Mouse (Mus musculus) midbrain, embryonic 16.5 days (tissue): ENCODE measurements at regions not wholly inside any gene's neighbourhood (a gene's known extent, or its start where the extent isn't known, plus 50 kb on each side); places are given as distances from the start of the nearest gene placed in this dataset.

ENCODE experiments used
- ATAC-seq: fragments of 200-750 bp; cut with Nextera tagmentation; 2 replicates; pipeline ENCODE4 v1.8.0; 2017; ENCODE audit warnings: moderate TSS enrichment
- H3K27ac ChIP-seq: fragments of 300-500 bp; sonication (generic); 2 replicates; pipeline ENCODE4 v1.5.1; 2014; ENCODE audit warnings: mild to moderate bottlenecking, low read length, mixed read lengths
- H3K27me3 ChIP-seq: fragments of 300-500 bp; sonication (generic); 2 replicates; pipeline ENCODE4 v1.6.1; 2014; ENCODE audit warnings: low read depth, low read length, mixed read lengths; ENCODE audit not compliant: control insufficient read depth, insufficient read depth
- H3K36me3 ChIP-seq: fragments of 300-500 bp; sonication (generic); 2 replicates; pipeline ENCODE4 v1.6.1; 2014; ENCODE audit warnings: mild to moderate bottlenecking, low read length, moderate library complexity, mixed read lengths; ENCODE audit not compliant: control insufficient read depth, insufficient read depth
- H3K4me1 ChIP-seq: fragments of 300-500 bp; sonication (generic); 2 replicates; pipeline ENCODE4 v1.6.1; 2014; ENCODE audit warnings: mild to moderate bottlenecking, low read length, mixed read lengths; ENCODE audit not compliant: control insufficient read depth, insufficient read depth
- H3K4me2 ChIP-seq: fragments of 300-500 bp; sonication (generic); 2 replicates; pipeline ENCODE4 v1.6.1; 2014; ENCODE audit warnings: mild to moderate bottlenecking, low read length, mixed read lengths
- H3K4me3 ChIP-seq: fragments of 300-500 bp; sonication (generic); 2 replicates; pipeline ENCODE4 v1.5.1; 2014; ENCODE audit warnings: low read depth, mild to moderate bottlenecking, low read length, moderate library complexity, mixed read lengths
- H3K9ac ChIP-seq: fragments of 300-500 bp; sonication (generic); 2 replicates; pipeline ENCODE4 v1.6.1; 2014; ENCODE audit warnings: low read depth, low read length, mixed read lengths
- H3K9me3 ChIP-seq: fragments of 300-500 bp; sonication (generic); replicated peaks from 2 replicates; pipeline ENCODE4 v1.6.1; 2014; ENCODE audit warnings: mild to moderate bottlenecking, low read length, mixed read lengths; ENCODE audit not compliant: control insufficient read depth, poor library complexity, severe bottlenecking
- WGBS: fragments of 180-500 bp; shearing (Covaris S2); extraction: QIAGEN DNeasy Blood & Tissue Kit; methylation state at CpG from one replicate; pipeline ENCODE4 v1.1.7; 2014; 5-methylcytosine and 5-hydroxymethylcytosine counted together

- H3K9ac ChIP-seq: no peak overlapping the region
- ATAC-seq: no peak
- 77% methylated on average over 3 of the region's 3 CpGs for whole genome bisulfite sequencing
- H3K4me1 ChIP-seq: no peaks in the 10 kb centered on the region
- H3K27me3 ChIP-seq: no peaks in the 10 kb centered on the region
- H3K27ac ChIP-seq: no peak overlapping the region
- no peak overlapping the region for H3K4me2 ChIP-seq
- H3K9me3 ChIP-seq: no peaks in the 10 kb centered on the region
- no peaks in the 10 kb centered on the region for H3K36me3 ChIP-seq
- no peak overlapping the region for H3K4me3 ChIP-seq
Measured at GRCm38 (mm10) chr7:67895166-67895565, 57.5 kb upstream of the Igf1r start.

GRCm38 (mm10) chr7:67892917-67893316 lies 59.7 kb upstream of the Igf1r start:
- H3K9ac ChIP-seq: no peak overlapping the region
- H3K27me3 ChIP-seq: no peaks in the 10 kb centered on the region
- H3K4me2 ChIP-seq: no peak overlapping the region
- no peaks in the 10 kb centered on the region for H3K36me3 ChIP-seq
- no peaks in the 10 kb centered on the region for H3K4me1 ChIP-seq
- H3K4me3 ChIP-seq: no peak overlapping the region
- H3K9me3 ChIP-seq: no peaks in the 10 kb centered on the region
- WGBS: 71% methylated on average over 3 of the region's 3 CpGs
- ATAC-seq: no peak
- H3K27ac ChIP-seq: no peak overlapping the region

- H3K36me3 ChIP-seq: no peaks in the 10 kb centered on the region
- no peak for ATAC-seq
- no peak overlapping the region for H3K4me3 ChIP-seq
- no peak overlapping the region for H3K4me2 ChIP-seq
- H3K27me3 ChIP-seq: no peaks in the 10 kb centered on the region
- H3K27ac ChIP-seq: no peak overlapping the region
- 83% methylated on average over 6 of the region's 6 CpGs for whole genome bisulfite sequencing
- H3K9ac ChIP-seq: no peak overlapping the region
- H3K4me1 ChIP-seq: no peaks in the 10 kb centered on the region
- H3K9me3 ChIP-seq: no peaks in the 10 kb centered on the region
Measured at GRCm38 (mm10) chr7:67883040-67883439, 69.6 kb upstream of the Igf1r start.

- Histone ChIP-seq H3K4me3 (no peak overlapping the region), H3K4me1 (no peaks in the 10 kb centered on the region), H3K27me3 (no peaks in the 10 kb centered on the region), H3K36me3 (no peaks in the 10 kb centered on the region), H3K4me2 (no peak overlapping the region), H3K9ac (no peak overlapping the region), H3K9me3 (no peaks in the 10 kb centered on the region), H3K27ac (no peak overlapping the region)
- ATAC-seq: no peak
- 80% methylated on average over 8 of the region's 8 CpGs for WGBS
Measured at GRCm38 (mm10) chr7:67882606-67883005, 70.0 kb upstream of the Igf1r start.

GRCm38 (mm10) chr7:67878226-67878625 lies 74.4 kb upstream of the Igf1r start:
- no peak overlapping the region for H3K9ac ChIP-seq
- no peaks in the 10 kb centered on the region for H3K27me3 ChIP-seq
- no peaks in the 10 kb centered on the region for H3K36me3 ChIP-seq
- H3K27ac ChIP-seq: no peak overlapping the region
- H3K4me1 ChIP-seq: no peaks in the 10 kb centered on the region
- ATAC-seq: no peak
- no peak overlapping the region for H3K4me2 ChIP-seq
- no peaks in the 10 kb centered on the region for H3K9me3 ChIP-seq
- 32% methylated on average over 1 of the region's 1 CpGs for WGBS
- H3K4me3 ChIP-seq: no peak overlapping the region

- 90% methylated on average over 3 of the region's 3 CpGs for WGBS
- no peak overlapping the region for H3K4me3 ChIP-seq
- ATAC-seq: no peak
- H3K9ac ChIP-seq: no peak overlapping the region
- no peaks in the 10 kb centered on the region for H3K9me3 ChIP-seq
- no peak overlapping the region for H3K4me2 ChIP-seq
- H3K36me3 ChIP-seq: no peaks in the 10 kb centered on the region
- H3K27me3 ChIP-seq: no peaks in the 10 kb centered on the region
- no peak overlapping the region for H3K27ac ChIP-seq
- H3K4me1 ChIP-seq: no peaks in the 10 kb centered on the region
Measured at GRCm38 (mm10) chr7:67877587-67877986, 75.0 kb upstream of the Igf1r start.

GRCm38 (mm10) chr7:67854080-67855022 lies 94.8 kb upstream of the Synm start:
- Histone ChIP-seq H3K9me3 (no peaks in the 10 kb centered on the region), H3K4me1 (peaks cover 4% of the 10 kb centered on the region), H3K27me3 (no peaks in the 10 kb centered on the region), H3K36me3 (no peaks in the 10 kb centered on the region), H3K27ac (no peak overlapping the region), H3K9ac (no peak overlapping the region), H3K4me2 (no peak overlapping the region), H3K4me3 (no peak overlapping the region)
- WGBS: 80% methylated on average over 14 of the region's 14 CpGs
- no peak for ATAC-seq

- H3K27ac ChIP-seq: no peak overlapping the region
- no peak for ATAC-seq
- H3K9ac ChIP-seq: no peak overlapping the region
- H3K4me1 ChIP-seq: peaks cover 13% of the 10 kb centered on the region
- H3K9me3 ChIP-seq: no peaks in the 10 kb centered on the region
- no peak overlapping the region for H3K4me3 ChIP-seq
- 91% methylated on average over 3 of the region's 3 CpGs for WGBS
- H3K27me3 ChIP-seq: no peaks in the 10 kb centered on the region
- H3K4me2 ChIP-seq: no peak overlapping the region
- no peaks in the 10 kb centered on the region for H3K36me3 ChIP-seq
Measured at GRCm38 (mm10) chr7:67852859-67853258, 93.3 kb upstream of the Synm start.

- ATAC-seq: peak; percentile 69
- no peaks in the 10 kb centered on the region for H3K9me3 ChIP-seq
- H3K27me3 ChIP-seq: no peaks in the 10 kb centered on the region
- H3K27ac ChIP-seq: peak overlapping the region; percentile 70
- peak overlapping the region; percentile 74 for H3K4me2 ChIP-seq
- peak overlapping the region; percentile 68 for H3K9ac ChIP-seq
- H3K36me3 ChIP-seq: no peaks in the 10 kb centered on the region
- H3K4me1 ChIP-seq: peaks cover 18% of the 10 kb centered on the region
- WGBS: 12% methylated on average over 7 of the region's 7 CpGs
- H3K4me3 ChIP-seq: peak overlapping the region; percentile 51
Measured at GRCm38 (mm10) chr7:67849509-67849862, 89.9 kb upstream of the Synm start.
